Mouse (Mus musculus) megakaryocyte, embryonic 14.5 days (primary cell): ENCODE results near the gene Arhgap18.

Source experiments
- FLI1 ChIP-seq: IDR thresholded peaks from 2 replicates; pipeline ENCODE4 v1.6.1; 2012; ENCODE audit warnings: low read length, inconsistent platforms, mixed read lengths
- GATA1 ChIP-seq: IDR thresholded peaks from 3 replicates; pipeline ENCODE4 v1.6.1; 2012; ENCODE audit warnings: mixed read lengths, low read length, inconsistent platforms, borderline replicate concordance

DNA sequence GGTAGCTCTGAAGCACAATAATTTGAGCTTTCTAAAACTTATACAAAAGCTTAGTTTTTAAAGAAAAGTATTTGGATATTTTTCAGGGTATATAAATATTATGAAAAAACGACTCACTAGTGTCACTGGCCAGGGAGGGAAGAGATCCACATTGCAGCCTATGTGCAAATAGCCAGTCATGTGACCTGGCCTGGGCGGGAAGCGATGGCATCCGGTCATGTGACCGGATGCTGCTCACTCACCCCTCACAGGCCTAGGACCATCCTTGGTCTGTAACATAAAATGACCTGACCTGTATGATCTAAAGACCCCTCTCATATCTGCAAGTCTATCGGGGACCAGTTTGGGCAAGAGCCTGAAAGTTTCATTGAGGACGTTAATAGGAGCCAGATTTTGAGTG is 56.8 kb downstream of the Arhgap18 start:
- TF ChIP-seq FLI1 (no peak), GATA1 (no peak)
